Mouse (Mus musculus) spleen, postnatal 10 days (tissue): Measurements from ENCODE around the gene Nubp1.

Experiments
- DNase-seq, 2 experiments: peaks; one replicate each; pipeline ENCODE4 v3.0.0; 2021 to 2022; ENCODE audit warnings: low spot score in 2 of 2

Nubp1 gene

DNA sequence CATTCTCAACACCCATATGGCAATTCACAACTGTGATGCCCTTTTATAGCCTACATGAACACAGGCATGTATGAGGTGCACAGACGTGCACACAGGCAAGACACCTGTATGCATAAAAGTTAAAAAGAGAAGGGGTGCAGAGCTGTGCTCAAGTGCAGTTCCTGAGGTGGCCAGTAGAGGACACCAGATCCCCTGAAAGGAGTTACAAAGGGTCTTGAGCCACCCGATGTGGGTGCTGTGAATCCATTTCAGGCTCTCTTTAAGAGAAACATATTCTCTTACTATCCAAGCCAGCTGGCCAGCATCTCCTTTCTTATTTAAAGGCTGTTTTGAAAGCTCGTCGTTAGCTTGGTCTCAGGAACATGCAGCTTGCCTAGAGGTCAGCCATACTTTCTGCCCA, 5.1 kb downstream of the Nubp1 start:
- peak in 1 of 2 experiments; percentile 52 for DNase-seq

- DNase-seq = no peak
Observed at GRCm38 (mm10) chr16:10417723-10418259, 6.0 kb downstream of the Nubp1 start.

- DNase-seq = no peak
Observed at GRCm38 (mm10) chr16:10420447-10421054, 8.8 kb downstream of the Nubp1 start.

DNA sequence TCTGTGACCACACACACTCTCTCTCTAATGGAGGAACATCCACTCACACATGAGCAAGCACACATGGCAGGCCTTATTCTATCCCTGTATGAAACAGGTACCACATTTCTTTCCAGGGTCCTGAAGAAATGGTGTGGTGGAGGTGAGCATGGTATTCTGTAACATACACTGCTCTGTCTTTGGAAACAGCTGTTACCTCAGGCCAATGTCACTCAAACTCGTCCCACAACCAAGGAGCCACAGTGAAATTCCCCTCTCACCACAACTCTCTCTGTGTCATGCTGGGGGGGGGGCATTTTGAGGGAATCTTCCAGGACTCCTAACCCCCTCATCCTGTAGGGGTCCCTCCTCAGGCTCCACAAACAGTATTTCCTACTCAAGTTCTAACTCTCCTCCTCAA, 20.2 kb downstream of the Nubp1 start:
- no peak for DNase-seq

GRCm38 (mm10) chr16:10432387-10432786, 20.6 kb downstream of the Nubp1 start:
- DNase-seq = no peak

GRCm38 (mm10) chr16:10433344-10433743, 21.6 kb downstream of the Nubp1 start:
- DNase-seq = no peak

- no peak for DNase-seq
Observed at GRCm38 (mm10) chr16:10436166-10436565, 24.4 kb downstream of the Nubp1 start.

DNA sequence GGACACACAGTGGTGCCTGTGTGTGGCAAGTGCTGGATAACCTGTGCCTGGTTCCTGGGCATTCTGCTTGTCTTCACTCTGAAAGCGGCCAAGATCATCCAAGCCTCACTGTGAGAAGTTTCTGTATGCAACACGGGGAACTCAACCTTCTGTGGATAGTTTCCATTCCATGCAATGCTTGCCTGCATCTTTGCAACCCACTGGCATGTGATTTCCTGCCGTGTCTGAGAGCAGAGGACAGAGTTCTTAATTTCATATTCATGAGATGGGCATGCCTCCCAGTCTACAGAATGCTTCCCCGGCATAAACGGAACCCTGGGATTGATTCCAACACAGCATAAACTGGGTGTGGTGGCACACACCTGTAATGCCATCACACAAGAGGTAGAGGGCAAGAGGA, 26.3 kb downstream of the Nubp1 start:
- DNase-seq = no peak

- DNase-seq = no peak
Observed at GRCm38 (mm10) chr16:10441328-10441727, 29.6 kb downstream of the Nubp1 start.

DNA sequence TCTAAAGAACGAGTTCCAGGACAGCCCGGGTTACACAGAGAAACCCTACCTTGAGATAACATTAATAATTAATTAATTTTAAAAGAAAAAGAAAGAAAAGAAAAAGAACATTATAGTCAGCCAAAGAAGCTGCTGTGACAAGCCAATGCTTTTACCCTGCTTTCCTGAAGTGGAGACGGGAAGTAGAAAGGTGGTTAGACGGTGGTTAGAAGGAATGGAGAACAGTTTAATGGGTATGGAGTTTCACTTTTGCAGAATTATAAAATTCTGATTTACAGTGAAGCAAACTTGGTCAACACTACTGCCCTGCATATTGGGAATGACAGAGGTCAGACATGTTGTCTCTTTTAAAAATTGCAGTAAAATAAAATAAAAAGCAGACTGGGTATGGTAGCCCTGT, 30.0 kb downstream of the Nubp1 start:
- DNase-seq = no peak

GRCm38 (mm10) chr16:10443723-10444122, 32.0 kb downstream of the Nubp1 start:
- DNase-seq = no peak

DNA sequence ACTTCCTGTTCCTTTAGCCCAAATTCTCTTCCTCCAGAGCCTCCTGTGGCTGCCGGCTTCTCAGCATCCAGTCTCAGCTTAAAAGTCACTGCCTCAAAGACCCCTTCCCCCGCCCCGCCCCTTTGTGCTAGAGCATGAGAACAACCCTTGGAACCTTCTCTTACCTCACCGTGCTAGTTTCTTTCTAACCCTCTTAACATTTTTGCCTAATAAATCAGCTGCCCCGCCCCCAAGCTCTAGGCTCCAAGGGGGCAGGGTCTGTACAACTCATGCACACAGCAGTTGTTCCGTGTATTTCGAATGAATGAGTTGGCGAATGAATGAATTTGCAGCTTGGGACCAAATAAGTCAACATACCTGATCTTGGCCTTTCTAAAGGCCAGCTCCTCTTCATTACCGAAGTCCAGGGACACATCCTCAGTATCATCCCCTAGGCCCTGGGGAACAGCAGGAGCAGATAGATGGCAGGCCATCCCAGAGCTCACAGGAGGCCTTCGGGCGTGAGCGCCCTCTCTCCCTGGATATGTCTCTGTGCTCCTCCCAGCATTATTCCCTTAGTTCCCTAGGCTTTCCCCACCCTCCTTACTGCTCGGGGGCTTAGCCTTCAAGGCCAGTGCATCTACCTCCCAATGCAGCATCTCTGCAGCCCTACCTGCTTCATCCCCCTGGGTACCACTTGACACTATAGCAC, 35.0 kb downstream of the Nubp1 start:
- no peak for DNase-seq

GRCm38 (mm10) chr16:10447264-10447594, 35.5 kb downstream of the Nubp1 start, which contains the start of gene Tvp23a:
Gene Tvp23a, minus strand, starts transcription at chr16:10447362.
- no peak for DNase-seq

GRCm38 (mm10) chr16:10447781-10448180, 36.0 kb downstream of the Nubp1 start:
- no peak for DNase-seq

GRCm38 (mm10) chr16:10448931-10449330, 37.2 kb downstream of the Nubp1 start:
- DNase-seq = no peak

DNA sequence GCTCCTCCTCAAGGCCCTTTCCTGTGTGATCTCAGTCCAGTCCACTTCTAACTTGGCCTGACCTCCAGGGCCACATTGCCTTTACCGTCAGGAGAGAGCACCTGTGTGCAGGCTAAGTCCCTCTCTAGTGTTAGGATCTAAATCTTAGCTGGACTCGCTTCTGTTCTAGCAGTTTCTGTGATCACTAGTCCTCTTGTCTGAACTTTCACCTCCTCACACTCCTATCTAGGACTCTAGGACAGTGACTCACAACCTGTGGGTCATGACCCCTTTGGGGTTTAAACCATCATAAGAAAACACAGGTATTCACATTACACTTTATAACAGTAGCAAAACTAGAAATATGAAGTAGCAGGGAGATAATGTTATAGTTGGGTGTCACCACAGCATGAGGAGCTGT, 40.2 kb downstream of the Nubp1 start:
- DNase-seq = no peak

GRCm38 (mm10) chr16:10452445-10452896, 40.7 kb downstream of the Nubp1 start:
- DNase-seq = peak in 1 of 2 experiments; percentile 54

DNA sequence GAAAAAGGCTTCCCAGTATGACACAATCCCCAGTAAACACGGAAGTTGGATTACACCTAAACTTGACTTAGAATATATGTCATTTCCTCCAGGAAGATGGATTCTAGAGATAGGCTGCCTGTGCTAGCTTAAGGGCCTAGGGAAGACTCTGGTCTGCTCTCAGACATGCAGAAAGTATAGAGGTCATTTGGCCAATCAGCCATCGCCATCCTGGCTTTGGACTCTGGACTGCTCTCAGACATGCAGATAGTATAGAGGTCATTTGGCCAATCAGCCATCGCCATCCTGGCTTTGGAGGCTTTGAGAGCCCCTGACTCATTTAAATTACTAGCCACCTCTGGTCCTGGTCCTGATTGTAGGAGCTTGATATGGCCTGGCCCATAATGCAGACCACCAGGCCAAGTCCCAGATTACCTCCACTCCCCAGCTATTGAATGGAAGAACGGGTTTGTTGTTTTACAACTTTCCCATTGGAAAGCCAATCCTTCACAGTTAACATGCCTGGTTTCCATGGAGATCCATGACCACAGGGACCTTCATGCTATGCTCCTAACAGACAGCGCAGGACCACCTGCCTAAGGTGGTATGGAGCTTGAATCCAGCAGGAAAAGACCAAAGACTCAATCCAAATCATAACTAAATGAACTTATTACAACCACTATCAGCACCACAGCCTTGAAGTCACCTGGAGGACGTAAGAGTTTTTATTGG, 42.3 kb downstream of the Nubp1 start:
- DNase-seq = no peak

DNA sequence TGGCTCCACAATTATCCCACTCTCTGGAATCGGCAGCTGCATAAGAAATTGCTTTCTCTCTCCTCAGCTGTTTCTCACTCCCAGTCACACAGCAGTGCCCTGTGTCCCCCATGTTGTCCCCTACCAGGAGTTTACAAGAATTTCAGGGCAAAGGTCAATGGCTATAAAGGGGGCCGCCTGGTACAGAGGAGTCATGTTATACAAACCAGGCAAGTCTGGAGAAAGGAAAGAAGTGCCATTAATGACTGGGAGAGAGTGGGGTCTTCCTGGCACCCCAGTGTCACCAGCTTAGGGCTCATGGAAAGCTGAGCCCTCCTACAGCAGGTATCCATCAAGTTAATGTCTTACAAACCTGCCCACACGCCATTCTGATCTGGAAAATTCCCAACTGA, 42.8 kb downstream of the Nubp1 start:
- no peak for DNase-seq

GRCm38 (mm10) chr16:10460188-10460587, 48.4 kb downstream of the Nubp1 start:
- DNase-seq = no peak

- DNase-seq = no peak
Observed at GRCm38 (mm10) chr16:10461178-10461577, 49.4 kb downstream of the Nubp1 start.

- no peak for DNase-seq
Observed at GRCm38 (mm10) chr16:10465011-10465681, 53.4 kb downstream of the Nubp1 start.
